Mouse (Mus musculus) neural tube, embryonic 15.5 days (tissue): ENCODE measurements around the gene Grik3. TPM values are rescaled to one million over a fixed set of nuclear protein-coding genes. Genes with fewer than 3 reads are reported as not detected.

Source experiments
- ATAC-seq: fragments of 200-750 bp; cut with Nextera tagmentation; 2 replicates; pipeline ENCODE4 v1.8.0; 2017; ENCODE audit warnings: mild to moderate bottlenecking, moderate TSS enrichment, moderate library complexity; ENCODE audit not compliant: low FRiP score
- H3K27ac ChIP-seq: fragments of 300-500 bp; sonication (generic); replicated peaks from 2 replicates; pipeline ENCODE4 v1.5.1; 2015; ENCODE audit warnings: mild to moderate bottlenecking, inconsistent platforms
- H3K27me3 ChIP-seq: fragments of 300-500 bp; sonication (generic); replicated peaks from 2 replicates; pipeline ENCODE4 v1.6.1; 2015; ENCODE audit warnings: inconsistent platforms
- H3K36me3 ChIP-seq: fragments of 300-500 bp; sonication (generic); 2 replicates; pipeline ENCODE4 v1.6.1; 2015; ENCODE audit warnings: inconsistent platforms
- H3K4me1 ChIP-seq: fragments of 300-500 bp; sonication (generic); 2 replicates; pipeline ENCODE4 v1.6.1; 2015; ENCODE audit warnings: inconsistent platforms
- H3K4me2 ChIP-seq: fragments of 300-500 bp; sonication (generic); 2 replicates; pipeline ENCODE4 v1.6.1; 2015; ENCODE audit warnings: inconsistent platforms, mild to moderate bottlenecking, moderate library complexity
- H3K4me3 ChIP-seq: fragments of 300-500 bp; sonication (generic); replicated peaks from 2 replicates; pipeline ENCODE4 v1.5.1; 2015; ENCODE audit warnings: mild to moderate bottlenecking, inconsistent platforms
- H3K9ac ChIP-seq: fragments of 300-500 bp; sonication (generic); replicated peaks from 2 replicates; pipeline ENCODE4 v1.6.1; 2015; ENCODE audit warnings: mild to moderate bottlenecking, inconsistent platforms
- H3K9me3 ChIP-seq: fragments of 300-500 bp; sonication (generic); replicated peaks from 2 replicates; pipeline ENCODE4 v1.6.1; 2016; ENCODE audit warnings: inconsistent platforms
- WGBS: fragments of 180-500 bp; shearing (Covaris S2); methylation state at CpG from one replicate; pipeline ENCODE4 v1.1.7; 2015; ENCODE audit warnings: mixed read lengths; 5-methylcytosine and 5-hydroxymethylcytosine counted together
- polyA plus RNA-seq: library from polyadenylated mRNA; unstranded; fragments of >200 nt; fragmentation: Nextera tagmentation; extraction: Ambion mirVana; gene quantifications from 2 replicates; pipeline ENCODE4 v1.2.1, GENCODE M21; 2015

Gene Grik3
- polyA plus RNA-seq, 1 experiment from 2014 or later, result 4.4 TPM

- Histone ChIP-seq H3K4me1 (peaks cover 26% of the 10 kb centered on the region), H3K9ac (no peak overlapping the region), H3K27ac (no peak overlapping the region), H3K4me3 (no peak overlapping the region), H3K9me3 (no peaks in the 10 kb centered on the region), H3K27me3 (no peaks in the 10 kb centered on the region), H3K4me2 (no peak overlapping the region), H3K36me3 (no peaks in the 10 kb centered on the region; the same call in 1 of the 2 replicates)
- no peak for ATAC-seq
- WGBS, result 82% methylated on average over 5 of the region's 5 CpGs
Measured at GRCm38 (mm10) chr4:125665955-125666354, 175.5 kb downstream of the Grik3 start.

DNA sequence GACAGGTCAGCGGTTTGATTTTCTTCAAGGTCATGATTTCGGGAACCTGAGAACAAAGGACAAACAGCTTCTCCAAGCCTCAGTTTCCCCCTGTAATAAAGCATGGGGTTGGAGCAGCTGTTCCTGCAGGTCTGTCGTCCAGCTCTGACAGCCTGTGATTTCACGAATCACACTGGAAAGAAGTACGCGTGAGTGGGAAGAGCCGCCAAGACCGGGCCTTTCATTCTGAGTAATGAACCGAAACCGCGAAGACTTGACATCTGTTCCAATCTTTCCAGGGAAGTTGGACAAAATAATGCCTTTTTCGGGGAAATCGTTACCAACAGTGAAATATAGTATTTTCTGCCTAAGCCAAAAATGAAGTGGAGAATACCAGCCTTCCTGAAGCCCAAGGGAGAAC, 191.5 kb downstream of the Grik3 start:
- no peaks in the 10 kb centered on the region for H3K4me1 ChIP-seq
- H3K27ac ChIP-seq, result no peak overlapping the region
- no peak overlapping the region for H3K4me3 ChIP-seq
- no peak for ATAC-seq
- no peaks in the 10 kb centered on the region for H3K9me3 ChIP-seq
- no peak overlapping the region for H3K9ac ChIP-seq
- no peaks in the 10 kb centered on the region for H3K27me3 ChIP-seq
- H3K4me2 ChIP-seq, result no peak overlapping the region
- 0 out of 2 replicates have a peak, but pooled peaks cover 5% of the 10 kb centered on the region for H3K36me3 ChIP-seq
- 64% methylated on average over 13 of the region's 13 CpGs for WGBS

- H3K4me3 ChIP-seq, result no peak overlapping the region
- no peak overlapping the region for H3K4me2 ChIP-seq
- no peaks in the 10 kb centered on the region for H3K4me1 ChIP-seq
- H3K9me3 ChIP-seq, result no peaks in the 10 kb centered on the region
- H3K36me3 ChIP-seq, result 0 out of 2 replicates have a peak, but pooled peaks cover 5% of the 10 kb centered on the region
- no peaks in the 10 kb centered on the region for H3K27me3 ChIP-seq
- no peak overlapping the region for H3K9ac ChIP-seq
- ATAC-seq, result no peak
- no peak overlapping the region for H3K27ac ChIP-seq
- WGBS, result 34% methylated on average over 8 of the region's 8 CpGs
Measured at GRCm38 (mm10) chr4:125687078-125687477, 196.6 kb downstream of the Grik3 start.

DNA sequence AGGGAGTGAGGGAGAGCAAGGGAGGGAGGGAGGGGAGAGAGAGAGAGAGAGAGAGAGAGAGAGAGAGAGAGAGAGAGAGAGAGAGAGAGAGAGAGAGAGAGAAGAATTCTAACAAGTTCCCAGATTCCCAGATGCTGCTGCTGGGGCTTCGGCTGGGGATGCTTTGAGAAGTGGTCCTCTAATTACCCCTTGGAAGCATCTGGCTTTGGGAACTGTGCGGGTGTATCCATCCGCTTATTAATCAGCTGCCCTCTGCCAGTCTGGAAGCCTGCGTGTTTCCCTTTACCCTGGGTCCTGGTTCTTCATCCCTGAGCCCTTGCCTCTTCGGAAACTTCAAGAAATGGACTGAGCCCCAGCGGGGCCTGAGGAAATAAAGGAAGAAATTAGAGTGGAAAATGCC, 204.9 kb downstream of the Grik3 start:
- H3K4me3 ChIP-seq, result no peak overlapping the region
- ATAC-seq, result no peak
- H3K9me3 ChIP-seq, result no peaks in the 10 kb centered on the region
- no peak overlapping the region for H3K9ac ChIP-seq
- WGBS, result 19% methylated on average over 6 of the region's 6 CpGs
- H3K27me3 ChIP-seq, result peaks cover 6% of the 10 kb centered on the region; the same call in 1 of the 2 replicates
- peaks cover 38% of the 10 kb centered on the region for H3K4me1 ChIP-seq
- 0 out of 2 replicates have a peak overlapping the region, but pooled peaks have one; percentile 1 for H3K27ac ChIP-seq
- no peaks in the 10 kb centered on the region for H3K36me3 ChIP-seq
- H3K4me2 ChIP-seq, result no peak overlapping the region; the same call in 1 of the 2 replicates

GRCm38 (mm10) chr4:125696182-125696939, 205.9 kb downstream of the Grik3 start:
- H3K4me2 ChIP-seq, result peak overlapping the region; percentile 13; the same call in 1 of the 2 replicates
- 7% methylated on average over 18 of the region's 18 CpGs for WGBS
- no peaks in the 10 kb centered on the region for H3K36me3 ChIP-seq
- no peak overlapping the region for H3K9ac ChIP-seq
- peaks cover 6% of the 10 kb centered on the region; the same call in 1 of the 2 replicates for H3K27me3 ChIP-seq
- peak; percentile 90 for ATAC-seq
- H3K4me1 ChIP-seq, result peaks cover 39% of the 10 kb centered on the region
- H3K9me3 ChIP-seq, result no peaks in the 10 kb centered on the region
- peak overlapping the region; percentile 1; the same call in 1 of the 2 replicates for H3K27ac ChIP-seq
- H3K4me3 ChIP-seq, result no peak overlapping the region

GRCm38 (mm10) chr4:125697626-125698025, 207.1 kb downstream of the Grik3 start:
- Histone ChIP-seq H3K9me3 (no peaks in the 10 kb centered on the region), H3K9ac (no peak overlapping the region), H3K4me1 (peaks cover 44% of the 10 kb centered on the region), H3K4me2 (no peak overlapping the region), H3K27ac (no peak overlapping the region), H3K36me3 (no peaks in the 10 kb centered on the region), H3K27me3 (peaks cover 11% of the 10 kb centered on the region), H3K4me3 (no peak overlapping the region)
- WGBS, result 18% methylated on average over 9 of the region's 9 CpGs
- ATAC-seq, result no peak

DNA sequence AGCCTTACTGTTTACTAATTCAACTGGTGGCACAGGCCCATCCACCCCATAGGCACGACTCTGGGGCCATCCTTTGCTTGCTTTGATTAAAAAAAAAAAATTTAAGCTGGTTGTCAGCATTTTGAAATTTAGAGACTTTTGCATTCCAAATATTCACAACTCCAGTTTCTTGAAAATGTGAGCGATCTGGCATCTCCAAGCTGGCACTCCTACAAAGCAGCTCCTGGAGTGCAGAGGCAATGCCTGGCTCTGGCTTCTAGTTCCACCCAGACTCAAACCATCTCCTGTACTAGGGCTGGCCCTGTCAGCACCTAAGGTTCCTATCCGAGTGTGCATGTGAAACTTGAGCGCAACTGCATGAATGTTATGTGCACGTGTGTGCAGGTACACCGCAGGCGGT, 208.6 kb downstream of the Grik3 start:
- Histone ChIP-seq H3K9ac (no peak overlapping the region), H3K4me3 (no peak overlapping the region), H3K4me1 (peaks cover 58% of the 10 kb centered on the region), H3K27ac (no peak overlapping the region), H3K4me2 (no peak overlapping the region), H3K27me3 (peaks cover 11% of the 10 kb centered on the region), H3K36me3 (no peaks in the 10 kb centered on the region), H3K9me3 (no peaks in the 10 kb centered on the region)
- ATAC-seq, result no peak
- WGBS, result 91% methylated on average over 7 of the region's 7 CpGs

- H3K4me1 ChIP-seq, result peaks cover 58% of the 10 kb centered on the region
Measured at GRCm38 (mm10) chr4:125700331-125700730, 209.8 kb downstream of the Grik3 start.

GRCm38 (mm10) chr4:125702607-125703309, 212.3 kb downstream of the Grik3 start:
- Histone ChIP-seq H3K27me3 (peaks cover 10% of the 10 kb centered on the region), H3K4me3 (no peak overlapping the region), H3K36me3 (peaks cover 9% of the 10 kb centered on the region), H3K4me2 (no peak overlapping the region), H3K4me1 (peaks cover 38% of the 10 kb centered on the region), H3K9ac (no peak overlapping the region), H3K27ac (peak overlapping the region; percentile 67), H3K9me3 (no peaks in the 10 kb centered on the region)
- peak; percentile 80 for ATAC-seq
- 51% methylated on average over 12 of the region's 12 CpGs for whole genome bisulfite sequencing

More at GRCm38 (mm10) chr4:125700331-125700730, 209.8 kb downstream of the Grik3 start:
- 40% methylated on average over 8 of the region's 8 CpGs for WGBS
- Histone ChIP-seq H3K27me3 (peaks cover 8% of the 10 kb centered on the region), H3K4me2 (no peak overlapping the region), H3K9me3 (no peaks in the 10 kb centered on the region), H3K9ac (no peak overlapping the region), H3K36me3 (peaks cover 4% of the 10 kb centered on the region; the same call in 1 of the 2 replicates), H3K4me3 (no peak overlapping the region), H3K27ac (no peak overlapping the region)
- ATAC-seq, result no peak

DNA sequence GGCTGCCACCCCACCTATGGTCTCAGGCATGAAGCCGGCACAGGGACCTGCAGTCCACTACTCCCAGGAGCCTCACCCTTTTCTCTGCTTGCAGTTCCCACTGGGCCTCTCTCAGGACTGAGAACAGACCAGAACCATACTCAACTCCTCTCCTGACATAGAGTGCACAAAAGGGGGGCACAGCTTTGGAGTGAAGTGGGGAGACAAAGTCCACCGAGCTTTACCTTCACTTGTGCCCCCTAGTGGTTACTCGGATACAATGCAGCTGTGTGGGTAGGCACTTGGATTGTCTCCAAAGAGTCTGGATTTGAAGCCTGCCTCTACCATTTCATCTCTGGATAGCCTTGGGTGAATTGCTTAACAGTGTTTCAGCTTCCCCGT, 212.8 kb downstream of the Grik3 start:
- WGBS, result 32% methylated on average over 4 of the region's 4 CpGs
- H3K27me3 ChIP-seq, result peaks cover 11% of the 10 kb centered on the region; the same call in 1 of the 2 replicates
- H3K4me3 ChIP-seq, result no peak overlapping the region
- peak overlapping the region; percentile 67 for H3K27ac ChIP-seq
- H3K36me3 ChIP-seq, result peaks cover 15% of the 10 kb centered on the region
- H3K4me1 ChIP-seq, result peaks cover 32% of the 10 kb centered on the region
- no peak overlapping the region for H3K4me2 ChIP-seq
- no peak overlapping the region for H3K9ac ChIP-seq
- H3K9me3 ChIP-seq, result no peaks in the 10 kb centered on the region
- ATAC-seq, result peak; percentile 53; the same call in 1 of the 2 replicates

GRCm38 (mm10) chr4:125705746-125706145, 215.2 kb downstream of the Grik3 start:
- Histone ChIP-seq H3K27me3 (peaks cover 9% of the 10 kb centered on the region; the same call in 1 of the 2 replicates), H3K4me1 (peaks cover 22% of the 10 kb centered on the region), H3K4me2 (no peak overlapping the region), H3K27ac (no peak overlapping the region), H3K4me3 (no peak overlapping the region), H3K36me3 (peaks cover 20% of the 10 kb centered on the region), H3K9ac (no peak overlapping the region), H3K9me3 (no peaks in the 10 kb centered on the region)
- no peak for ATAC-seq
- WGBS, result 42% methylated on average over 8 of the region's 8 CpGs
